Mouse (Mus musculus) cerebellum, postnatal 25 days (tissue): ENCODE measurements around the gene Gm5678.

ENCODE experiments used
- DNase-seq, 2 experiments: peaks; one replicate each; pipeline ENCODE4 v3.0.0; 2021; ENCODE audit warnings: mixed read lengths in 2 of 2

Gene Gm5678

DNA sequence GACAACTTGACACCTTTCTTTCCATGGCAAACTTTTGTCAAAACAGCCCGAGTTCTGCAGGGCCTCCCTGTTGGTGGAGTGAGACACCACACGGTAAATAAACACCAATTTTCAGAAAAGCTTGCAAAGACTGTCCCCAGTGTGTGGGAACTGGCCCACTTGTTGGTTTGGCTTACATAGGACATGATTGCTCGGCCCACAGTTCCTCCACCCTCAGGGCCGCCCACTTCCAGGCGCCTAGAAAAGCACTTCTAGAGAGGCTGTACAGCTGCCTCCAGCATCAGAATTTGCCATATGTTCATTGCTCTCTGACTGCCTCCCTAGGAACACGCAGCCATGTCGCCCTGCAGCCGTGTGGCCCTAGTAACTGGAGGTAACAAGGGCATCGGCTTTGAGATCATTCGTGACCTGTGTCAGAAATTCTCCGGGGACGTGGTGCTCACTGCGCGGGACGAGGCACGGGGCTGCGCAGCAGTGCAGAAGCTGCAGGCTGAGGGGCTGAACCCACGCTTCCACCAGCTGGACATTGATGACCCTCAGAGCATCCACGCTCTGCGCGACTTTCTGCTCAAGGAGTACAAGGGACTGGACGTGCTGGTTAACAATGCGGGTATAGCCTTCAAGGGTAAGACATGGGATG lies at the start of gene Gm5678:
Gene Gm5678, plus strand, starts transcription at position 337 of the 640 bp plus-strand sequence.
- no peak for DNase-seq

- DNase-seq: no peak
Observed at GRCm38 (mm10) chr16:93578346-93579005, 49.4 kb upstream of the Gm5678 start.

DNA sequence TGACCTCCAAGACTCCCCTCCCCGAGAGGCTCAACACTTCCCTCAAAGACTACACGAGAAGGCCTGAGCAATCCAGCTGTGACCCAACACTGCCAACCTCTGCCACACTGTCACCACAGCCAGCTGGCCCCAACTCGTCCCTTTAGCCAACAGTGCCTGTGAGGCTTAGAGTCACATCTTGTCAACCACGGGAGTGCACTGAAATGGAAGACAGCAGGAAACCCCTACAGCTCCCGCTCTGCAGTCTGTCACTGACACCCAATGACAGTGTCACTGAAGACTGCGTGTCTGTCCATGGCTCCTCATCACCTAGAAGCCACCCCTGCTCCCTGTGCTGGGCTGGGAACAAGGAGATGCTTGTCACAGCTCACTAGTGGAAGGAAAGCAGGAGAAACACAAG lies 46.8 kb upstream of the Gm5678 start:
- DNase-seq: no peak

DNA sequence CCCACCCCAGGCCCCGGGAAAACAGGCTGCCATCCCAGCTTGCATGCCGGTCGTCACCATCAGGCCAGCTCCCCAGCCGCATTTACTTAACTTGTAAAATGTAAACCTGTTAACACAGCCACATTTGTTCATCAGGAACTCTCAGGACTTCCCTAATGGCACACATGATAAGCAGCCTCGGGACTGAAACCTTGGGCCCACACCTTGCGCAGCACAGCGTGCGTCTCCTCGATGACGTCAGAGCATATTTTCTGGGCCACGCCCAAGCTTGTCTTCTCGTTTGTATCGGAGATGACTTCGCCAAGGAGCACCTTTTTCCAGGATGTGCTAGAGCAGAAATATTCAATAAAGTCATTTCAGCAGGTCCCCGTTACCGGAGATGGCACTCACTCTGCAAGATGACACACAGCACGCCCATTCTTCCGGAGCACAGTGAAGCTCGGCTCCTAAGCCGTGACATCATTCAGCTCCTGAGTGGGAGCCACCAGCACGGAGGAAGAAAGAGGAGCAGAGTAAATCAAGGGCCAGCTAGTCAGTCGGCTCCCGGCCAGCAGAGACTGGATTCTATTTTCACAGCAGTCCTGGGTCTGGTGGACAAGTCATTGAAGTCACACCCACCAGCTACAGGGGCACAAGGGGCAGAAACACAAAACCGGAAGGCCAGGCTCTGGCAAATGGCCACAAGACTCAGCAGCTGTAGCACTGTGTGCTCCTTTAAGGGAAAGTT lies 42.8 kb upstream of the Gm5678 start:
- no peak for DNase-seq

DNA sequence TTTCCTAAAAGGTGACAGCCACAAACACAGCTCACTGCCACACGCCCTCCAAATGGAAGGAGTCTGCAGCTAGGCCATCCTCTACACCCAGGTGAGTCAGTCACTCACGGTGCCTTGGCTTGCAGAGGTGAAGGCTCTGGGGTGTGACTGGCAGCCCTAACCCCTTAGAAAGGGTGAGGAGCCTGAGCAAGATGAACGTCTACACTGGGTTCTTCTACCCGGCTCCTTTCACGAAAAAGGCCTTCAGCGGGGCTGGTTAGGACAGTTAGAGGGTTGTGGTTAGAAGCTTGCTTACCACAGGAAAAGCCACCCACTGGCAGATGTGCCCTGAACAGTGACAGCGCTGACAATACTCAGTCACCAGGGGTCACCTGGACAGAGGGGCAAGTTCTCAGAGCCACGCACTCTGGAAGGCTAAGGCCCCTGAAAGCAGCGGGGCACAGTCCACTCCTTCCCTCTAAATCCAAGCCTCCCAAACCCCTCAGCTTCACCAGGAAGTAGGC lies 42.1 kb upstream of the Gm5678 start:
- no peak for DNase-seq

DNA sequence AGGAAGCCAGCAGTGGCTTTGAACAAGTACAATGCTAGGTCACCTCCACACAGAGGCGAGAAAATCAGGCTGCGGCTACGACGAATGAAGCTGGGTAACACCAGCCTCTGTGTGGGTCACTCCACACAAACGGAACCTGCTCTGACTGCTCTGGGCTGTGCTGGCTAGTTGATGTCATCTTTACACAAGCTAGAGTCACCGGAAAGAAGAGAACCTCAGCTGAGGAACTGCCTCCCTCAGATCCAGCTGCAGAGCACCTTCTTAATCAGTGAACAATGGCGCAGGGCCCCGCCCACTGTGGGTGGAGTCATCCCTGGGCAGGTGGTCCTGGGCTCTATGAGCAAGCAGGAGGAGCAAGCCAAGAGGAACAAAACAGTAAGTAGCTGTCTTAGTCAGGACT lies 41.5 kb upstream of the Gm5678 start:
- no peak for DNase-seq

DNA sequence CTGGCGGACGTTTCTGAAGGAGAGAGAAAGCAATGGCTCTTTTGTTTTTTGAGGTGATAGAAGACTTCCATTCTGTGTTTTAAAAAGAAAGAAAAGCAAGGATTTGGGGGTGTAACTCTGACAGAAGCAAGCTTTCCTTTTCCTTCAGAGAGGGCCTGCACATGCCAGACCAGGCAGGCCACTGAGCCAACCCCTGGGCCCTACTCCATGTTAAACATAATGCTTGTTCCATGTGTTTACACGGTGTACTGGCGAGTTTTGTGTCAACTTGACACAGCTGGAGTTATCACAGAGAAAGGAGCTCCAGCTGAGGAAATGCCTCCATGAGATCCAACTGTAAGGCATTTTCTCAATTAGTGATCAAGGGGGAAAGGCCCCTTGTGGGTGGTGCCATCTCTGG lies 39.6 kb upstream of the Gm5678 start:
- no peak for DNase-seq

- no peak for DNase-seq
Observed at GRCm38 (mm10) chr16:93590915-93591314, 37.0 kb upstream of the Gm5678 start.

- DNase-seq: no peak
Observed at GRCm38 (mm10) chr16:93591450-93592430, 36.2 kb upstream of the Gm5678 start.

DNA sequence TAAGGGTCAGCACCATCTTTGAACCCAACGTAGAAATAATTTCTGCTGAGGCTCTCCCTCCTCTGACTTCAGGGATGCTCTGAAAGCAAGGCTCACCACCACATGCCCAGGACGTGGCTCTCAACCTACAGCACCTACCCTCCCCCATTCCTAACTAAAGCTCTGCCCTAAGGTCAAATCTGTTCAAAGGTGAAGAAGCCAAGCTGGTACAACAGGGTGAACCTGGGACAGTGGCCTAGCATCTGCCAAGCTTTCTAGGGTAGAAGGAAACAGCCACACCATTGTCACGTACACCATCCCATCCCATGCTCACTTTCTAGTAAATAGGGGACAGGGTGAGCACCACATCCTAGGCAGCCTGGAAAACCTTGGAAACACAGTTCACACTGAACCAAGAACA lies 35.2 kb upstream of the Gm5678 start:
- no peak for DNase-seq

GRCm38 (mm10) chr16:93593406-93593805 lies 34.5 kb upstream of the Gm5678 start:
- no peak for DNase-seq

DNA sequence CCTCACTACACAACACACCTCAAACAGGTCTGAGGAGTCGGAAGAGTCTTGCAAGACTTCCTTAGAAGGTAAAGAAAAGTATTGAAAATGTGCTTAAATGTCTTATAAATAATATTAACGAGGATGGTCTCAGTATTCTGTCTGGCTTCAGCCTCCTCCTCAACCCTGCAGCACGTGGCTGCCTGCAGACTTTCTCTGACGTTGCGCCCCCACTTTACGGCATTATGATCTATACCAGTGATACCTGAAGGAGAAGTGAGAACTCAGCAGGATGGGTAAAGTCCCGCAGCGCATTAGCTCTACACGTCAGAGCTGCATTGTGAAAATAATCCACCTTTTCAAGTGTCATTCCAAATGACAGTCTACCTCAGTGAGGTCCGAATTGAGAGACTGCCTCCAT lies 33.4 kb upstream of the Gm5678 start:
- DNase-seq: no peak

GRCm38 (mm10) chr16:93595766-93596165 lies 32.1 kb upstream of the Gm5678 start:
- no peak for DNase-seq

- peak in 1 of 2 experiments; percentile 0 for DNase-seq
Observed at GRCm38 (mm10) chr16:93596807-93597206, 31.1 kb upstream of the Gm5678 start.

DNA sequence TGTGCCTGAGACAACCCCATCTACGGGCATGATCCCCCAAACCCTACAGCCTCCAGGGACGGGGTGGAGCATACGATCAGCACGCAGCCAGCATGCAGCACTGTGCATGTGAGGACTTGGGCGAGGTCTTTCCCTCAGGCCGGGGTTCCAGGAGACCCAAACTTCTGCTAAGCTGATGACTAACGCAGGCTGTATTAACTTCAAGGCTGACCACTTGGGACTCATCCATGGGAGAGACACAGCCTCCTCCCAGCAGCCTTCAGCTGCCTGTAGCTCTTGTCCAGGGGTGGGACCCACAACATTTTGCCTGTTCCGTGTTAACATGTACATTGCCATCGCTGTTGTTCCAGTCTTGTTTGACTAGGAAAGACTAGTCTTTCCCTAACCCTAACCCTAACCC lies 30.3 kb upstream of the Gm5678 start:
- DNase-seq: peak in 1 of 2 experiments; percentile 1

- DNase-seq: no peak
Observed at GRCm38 (mm10) chr16:93599461-93599860, 28.4 kb upstream of the Gm5678 start.

DNA sequence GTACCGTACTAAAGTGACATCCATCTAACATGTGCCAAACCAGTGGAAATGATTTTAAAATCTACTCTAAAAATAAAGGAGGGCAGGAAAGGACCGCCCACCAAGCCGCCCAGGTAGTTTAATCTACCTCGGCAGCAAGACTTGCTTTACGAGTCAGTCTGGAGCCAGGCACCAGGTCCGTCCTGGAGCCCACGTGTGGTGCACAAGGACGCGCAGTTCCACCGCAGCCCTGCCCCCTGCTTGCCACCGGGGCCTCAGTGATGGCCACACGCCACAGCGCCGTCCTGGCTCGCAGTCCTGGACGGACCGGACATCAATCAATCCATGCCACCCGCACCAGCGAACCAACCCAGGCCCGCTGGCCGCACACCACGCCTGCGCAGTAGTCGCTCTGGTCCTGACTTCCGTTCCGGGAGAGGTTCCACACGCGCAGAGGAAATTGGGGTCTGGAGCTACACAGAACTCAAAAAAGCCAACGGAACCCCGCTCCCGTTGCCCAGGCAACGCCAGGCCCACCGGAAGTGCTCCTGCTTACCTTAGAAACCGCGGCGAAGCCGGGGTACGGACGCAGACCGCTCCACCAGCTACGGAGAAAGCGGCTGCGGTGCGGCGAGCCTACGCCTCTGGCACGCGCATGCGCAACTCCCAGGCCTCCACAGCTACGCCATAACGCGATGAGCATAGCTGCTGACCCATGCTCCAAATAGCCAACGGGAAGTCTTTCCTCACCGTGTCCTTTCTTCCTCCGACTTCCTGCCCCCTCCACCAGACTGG lies 24.3 kb upstream of the Gm5678 start, which contains the start of gene Setd4:
Gene Setd4, minus strand, starts transcription at position 625 of the 774 bp plus-strand sequence.
- DNase-seq: peak; percentile 96 to 97

DNA sequence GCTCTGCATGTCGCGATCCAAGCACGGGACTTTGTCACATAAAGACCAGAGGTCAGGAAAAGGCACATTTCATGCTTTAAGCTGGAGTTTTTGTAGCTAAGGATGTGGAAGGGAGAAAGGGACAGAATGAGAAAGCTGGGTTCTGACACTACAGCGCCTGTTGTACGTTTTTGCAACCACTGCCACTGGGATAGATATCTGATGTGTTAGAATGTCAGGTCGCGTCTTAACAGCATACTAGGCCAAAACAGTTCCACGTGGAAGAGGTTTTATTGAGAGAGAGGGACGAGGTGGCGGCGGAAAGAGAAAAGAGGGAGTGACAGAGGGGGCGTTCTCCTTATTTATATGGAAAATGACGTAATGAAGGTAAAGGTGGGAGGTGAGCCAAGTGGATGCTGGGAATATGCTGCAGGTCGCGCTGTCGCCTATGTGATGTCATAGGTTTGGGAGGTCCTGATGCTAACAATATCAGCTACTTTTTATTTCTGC lies 23.4 kb upstream of the Gm5678 start:
- peak; percentile 27 for DNase-seq

- DNase-seq: no peak
Observed at GRCm38 (mm10) chr16:93605553-93605952, 22.3 kb upstream of the Gm5678 start, which contains the start of gene Cbr1. TSS of gene Cbr1 (plus strand) at chr16:93605853.

DNA sequence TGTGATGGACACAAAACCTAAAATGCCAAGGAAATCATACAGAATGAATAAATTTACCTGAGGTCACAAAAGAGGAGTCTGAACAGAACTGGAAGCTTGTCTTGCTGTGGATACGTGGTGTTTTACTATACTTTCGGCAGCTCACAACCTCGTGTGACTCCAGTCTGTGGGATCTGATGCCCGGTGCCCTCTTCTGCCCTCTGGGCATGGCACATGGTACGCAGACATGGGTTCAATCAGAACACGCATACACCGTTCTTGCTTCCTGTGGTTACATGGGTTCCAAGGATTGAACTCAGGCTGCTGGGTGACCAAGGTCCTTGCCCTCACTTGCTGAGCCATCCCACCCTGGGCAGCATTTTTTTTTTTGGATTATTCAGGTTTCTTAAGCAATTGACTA lies 21.8 kb upstream of the Gm5678 start:
- no peak for DNase-seq

GRCm38 (mm10) chr16:93607669-93608101 lies 20.2 kb upstream of the Gm5678 start:
- DNase-seq: peak; percentile 84 to 91
